Mouse (Mus musculus) spleen, adult 2 months (tissue): ENCODE results near the gene Tmem39b. TPM values are rescaled to one million over a fixed set of nuclear protein-coding genes. Genes with fewer than 3 reads are reported as not detected.

ENCODE experiments used
- DNase-seq, 2 experiments: peaks; one replicate each; pipeline versions ENCODE4 v3.0.0 to v3.0.0-alpha.2; 2012 to 2021; ENCODE audit warnings: low spot score in 2 of 2, low read depth in 1 of 2
- H3K27ac ChIP-seq: fragments of 200-500 bp; 2 replicates; pipeline ENCODE4 v1.5.1; 2012; ENCODE audit warnings: low read length, inconsistent platforms; ENCODE audit not compliant: insufficient read depth
- H3K27me3 ChIP-seq: fragments of 200-500 bp; 2 replicates; pipeline ENCODE4 v1.6.1; 2012; ENCODE audit warnings: mild to moderate bottlenecking, moderate library complexity, low read length, inconsistent platforms; ENCODE audit not compliant: control insufficient read depth, insufficient read depth
- H3K36me3 ChIP-seq: fragments of 200-500 bp; 2 replicates; pipeline ENCODE4 v1.6.1; 2012; ENCODE audit warnings: mild to moderate bottlenecking, low read length, inconsistent platforms; ENCODE audit not compliant: control insufficient read depth, insufficient read depth
- H3K4me1 ChIP-seq: fragments of 200-500 bp; 2 replicates; pipeline ENCODE4 v1.6.1; 2011; ENCODE audit warnings: inconsistent platforms; ENCODE audit not compliant: control insufficient read depth, insufficient read depth, insufficient read length
- H3K4me3 ChIP-seq: fragments of 200-500 bp; 2 replicates; pipeline ENCODE4 v1.5.1; 2011; ENCODE audit warnings: mild to moderate bottlenecking, inconsistent platforms; ENCODE audit not compliant: insufficient read depth, insufficient read length; ENCODE audit errors: extremely low read depth
- CTCF ChIP-seq: fragments of 200-500 bp; IDR thresholded peaks from 2 replicates; pipeline ENCODE4 v1.5.1; 2011; ENCODE audit warnings: mild to moderate bottlenecking, inconsistent platforms; ENCODE audit not compliant: insufficient read depth, insufficient read length, insufficient replicate concordance; ENCODE audit errors: extremely low read depth
- POLR2A ChIP-seq: fragments of 200-500 bp; IDR thresholded peaks from 2 replicates; pipeline ENCODE4 v1.6.1; 2011; ENCODE audit warnings: low read depth, low read length, inconsistent platforms
- WGBS: fragments of 180-500 bp; shearing (Covaris S2); methylation state at CpG from one replicate; pipeline ENCODE4 v1.1.7; 2018; 5-methylcytosine and 5-hydroxymethylcytosine counted together
- polyA plus RNA-seq: library from polyadenylated mRNA; depleted of rRNA; stranded (reverse); fragments of >200 nt; gene quantifications from 2 replicates; pipeline ENCODE4 v1.2.3, GENCODE M21; 2012; rRNA removed

Tmem39b gene
- polyA plus RNA-seq, 1 experiment: 28.4 TPM

DNA sequence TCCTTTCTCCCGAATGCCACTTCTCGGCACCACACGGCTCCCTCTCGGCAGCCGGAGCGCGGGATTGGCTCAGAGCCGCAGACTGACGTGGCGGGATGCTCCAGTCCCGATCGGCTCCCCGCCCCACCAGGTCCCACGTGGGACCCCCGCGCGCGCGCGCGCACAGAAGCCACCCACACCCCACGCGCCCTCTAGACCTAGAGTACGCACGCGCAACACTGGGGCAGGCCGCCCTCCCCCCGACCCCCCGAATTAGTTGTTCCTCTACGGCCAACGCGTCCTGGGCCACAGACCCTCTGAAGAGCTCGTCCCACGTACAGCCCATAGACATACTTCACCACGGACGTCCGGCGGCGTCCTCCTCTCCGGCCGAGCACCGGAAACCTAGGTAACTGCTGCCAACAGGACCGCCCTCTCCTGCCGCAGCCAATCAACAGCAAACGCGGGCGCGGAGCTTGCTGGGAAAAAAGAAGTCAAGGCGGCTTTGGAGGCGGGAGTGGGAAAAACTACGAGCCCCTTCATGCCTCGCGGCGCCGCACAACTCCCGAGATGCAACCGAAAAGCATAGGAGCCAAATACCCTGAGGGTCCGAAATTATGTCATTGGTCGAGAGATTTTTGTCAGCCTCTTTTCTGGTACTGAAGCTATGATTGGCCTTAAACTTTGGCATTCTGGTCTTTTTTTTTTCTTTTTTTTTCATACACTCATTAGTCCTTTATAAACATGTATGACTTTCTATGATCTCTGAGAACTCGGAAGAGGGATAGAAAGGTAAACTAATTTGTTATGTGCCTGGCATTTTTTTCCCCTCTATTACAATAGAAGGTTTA, 55.8 kb downstream of the Tmem39b start, which contains the start of gene Txlna:
TSS of gene Txlna (minus strand) at position 428 of the 830 bp plus-strand sequence.
- under 1% methylated on average over 60 of the region's 60 CpGs for WGBS
- Histone ChIP-seq H3K27me3 (no peaks in the 10 kb centered on the region), H3K36me3 (peaks cover 17% of the 10 kb centered on the region), H3K4me3 (peak within 1 kb of the TSS; percentile 79), H3K4me1 (peaks cover 4% of the 10 kb centered on the region; the same call in 1 of the 2 replicates), H3K27ac (peak within 1 kb of the TSS; percentile 90)
- TF ChIP-seq POLR2A (peak; percentile 80), CTCF (no peak)
- DNase-seq: peak; percentile 88 to 96

DNA sequence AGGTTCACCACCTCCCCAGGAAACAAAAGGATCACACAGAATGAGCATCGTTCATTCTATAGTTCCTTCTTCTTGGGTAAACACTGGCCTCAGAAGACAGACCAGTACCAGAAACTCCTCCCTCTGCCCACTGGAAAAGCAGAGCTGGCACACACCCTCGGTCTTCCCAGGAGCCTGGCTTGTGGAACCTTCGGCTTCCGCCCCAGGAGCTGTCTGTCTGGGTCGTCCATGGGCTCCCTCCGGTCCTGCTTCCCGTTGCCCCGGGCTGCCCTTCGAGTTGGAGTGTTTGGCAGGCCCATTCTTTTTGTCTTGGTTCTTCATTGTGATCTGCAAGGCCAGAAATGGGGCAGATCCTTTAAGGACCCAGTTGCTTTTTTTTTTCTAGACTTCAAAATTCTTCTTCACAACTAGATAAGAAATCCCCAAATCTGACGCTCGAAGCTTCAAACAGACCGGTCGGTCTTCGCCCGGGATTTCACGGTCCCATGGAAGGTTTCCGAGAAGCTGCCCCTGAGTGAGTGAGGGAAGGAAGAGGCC, 56.5 kb downstream of the Tmem39b start:
- no peak for TF ChIP-seq POLR2A
- TF ChIP-seq CTCF: no peak
- peaks cover 18% of the 10 kb centered on the region for H3K36me3 ChIP-seq
- WGBS: 3% methylated on average over 17 of the region's 17 CpGs
- H3K27ac ChIP-seq: peak overlapping the region; percentile 90
- H3K4me3 ChIP-seq: peak overlapping the region; percentile 79
- H3K27me3 ChIP-seq: no peaks in the 10 kb centered on the region
- DNase-seq: peak in 1 of 2 experiments; percentile 7
- H3K4me1 ChIP-seq: peaks cover 4% of the 10 kb centered on the region; the same call in 1 of the 2 replicates

DNA sequence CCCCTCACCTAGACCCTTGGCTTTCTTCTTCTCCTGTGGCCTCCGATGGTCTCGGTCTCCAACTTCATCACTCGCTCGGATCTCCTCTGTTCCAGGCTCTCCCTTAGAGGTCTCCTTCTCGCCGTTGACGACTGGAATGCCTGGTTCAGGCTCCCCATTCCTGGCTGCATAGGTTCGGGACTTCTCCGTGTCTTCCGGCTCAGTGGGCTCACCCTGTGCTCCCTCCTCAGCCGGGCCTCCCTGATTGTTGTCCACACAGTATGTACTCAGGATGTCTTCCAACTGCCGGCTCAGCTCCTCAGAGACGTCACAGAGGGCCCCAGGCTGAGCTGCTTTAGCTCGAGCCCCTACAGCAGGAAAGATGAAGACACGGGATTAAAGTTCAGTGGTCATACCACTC, 57.4 kb downstream of the Tmem39b start:
- DNase-seq: no peak
- WGBS: 87% methylated on average over 15 of the region's 15 CpGs
- Histone ChIP-seq H3K36me3 (peaks cover 18% of the 10 kb centered on the region), H3K27ac (no peak overlapping the region), H3K27me3 (no peaks in the 10 kb centered on the region), H3K4me1 (peaks cover 4% of the 10 kb centered on the region; the same call in 1 of the 2 replicates), H3K4me3 (no peak overlapping the region)
- no peak for TF ChIP-seq POLR2A
- TF ChIP-seq CTCF: no peak

DNA sequence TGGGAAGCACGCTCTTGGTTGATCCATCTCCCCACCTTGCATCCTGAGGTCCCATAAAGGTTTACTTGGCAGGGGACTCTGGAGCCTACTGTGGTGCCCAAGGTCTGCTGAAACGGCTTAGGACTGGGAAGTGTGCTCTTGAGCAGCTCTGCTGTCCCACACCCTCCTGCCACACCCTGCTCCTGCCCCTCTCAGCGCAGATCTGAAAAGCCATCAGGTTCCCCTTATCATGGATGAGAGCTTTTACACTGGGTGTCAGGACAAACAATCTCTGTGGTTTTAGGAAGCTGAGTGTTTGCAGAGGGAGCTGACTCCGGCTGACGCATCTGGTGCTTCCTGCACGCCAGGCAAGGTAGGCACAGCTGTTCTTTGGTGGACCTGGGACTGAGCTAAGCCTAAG, 62.8 kb downstream of the Tmem39b start:
- H3K27ac ChIP-seq: no peak overlapping the region
- TF ChIP-seq CTCF (no peak), POLR2A (no peak)
- DNase-seq: no peak
- no peaks in the 10 kb centered on the region for H3K4me1 ChIP-seq
- no peaks in the 10 kb centered on the region for H3K27me3 ChIP-seq
- H3K4me3 ChIP-seq: no peak overlapping the region
- 91% methylated on average over 6 of the region's 6 CpGs for WGBS
- H3K36me3 ChIP-seq: peaks cover 47% of the 10 kb centered on the region

DNA sequence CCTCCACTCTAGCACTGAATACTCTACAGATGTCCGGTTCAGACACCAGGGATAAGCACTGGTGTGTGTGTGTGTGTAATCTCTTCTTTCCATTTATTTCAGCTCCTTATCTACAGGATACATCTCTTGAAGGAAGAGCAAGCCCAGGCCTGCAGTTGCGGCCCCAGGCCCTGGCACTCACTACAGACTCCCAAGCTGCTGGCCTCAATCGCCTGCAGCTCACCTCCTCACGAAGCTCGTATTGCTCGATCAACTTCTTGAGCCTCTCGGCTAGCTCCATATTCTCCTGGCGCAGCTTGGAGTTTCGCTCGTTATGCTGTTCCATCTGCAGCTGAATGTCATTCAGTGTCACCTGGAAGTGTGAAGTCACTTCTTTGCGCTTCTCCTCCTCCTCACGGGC, 64.8 kb downstream of the Tmem39b start:
- Histone ChIP-seq H3K36me3 (peaks cover 48% of the 10 kb centered on the region), H3K4me1 (no peaks in the 10 kb centered on the region), H3K4me3 (no peak overlapping the region), H3K27ac (no peak overlapping the region), H3K27me3 (no peaks in the 10 kb centered on the region)
- TF ChIP-seq POLR2A (no peak), CTCF (no peak)
- DNase-seq: no peak
- WGBS: 91% methylated on average over 12 of the region's 12 CpGs

DNA sequence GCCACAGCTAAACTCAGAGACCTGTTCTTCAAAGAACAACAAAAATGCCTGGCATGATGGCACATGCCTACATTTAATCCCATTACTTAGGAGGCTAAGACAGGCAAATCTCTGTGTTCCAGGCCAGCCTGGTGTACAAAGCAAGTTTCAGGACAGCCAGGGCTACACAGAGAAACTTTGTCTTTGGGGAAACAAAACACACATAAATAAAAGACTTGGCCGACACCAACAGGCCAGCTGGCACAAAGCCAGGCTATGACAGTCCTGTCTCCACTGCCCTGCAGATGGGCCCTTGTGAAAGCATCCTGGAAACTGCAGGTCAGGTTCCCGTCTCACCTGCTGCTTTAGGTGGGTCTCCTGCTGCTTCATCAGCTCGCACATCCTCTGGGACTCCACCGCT, 65.7 kb downstream of the Tmem39b start:
- TF ChIP-seq CTCF (no peak), POLR2A (no peak)
- no peak overlapping the region for H3K27ac ChIP-seq
- peaks cover 43% of the 10 kb centered on the region for H3K36me3 ChIP-seq
- no peaks in the 10 kb centered on the region for H3K27me3 ChIP-seq
- WGBS: 87% methylated on average over 4 of the region's 4 CpGs
- DNase-seq: no peak
- H3K4me1 ChIP-seq: no peaks in the 10 kb centered on the region
- H3K4me3 ChIP-seq: no peak overlapping the region

Other genes with a start within 250 kb of the Tmem39b start
- gene Bsdc1, start 235.3 kb downstream of the Tmem39b start, polyA plus RNA-seq: 20.3 and 31.5 TPM in 2 replicates
- 0.11 TPM in 1 of 2 replicates, not detected in the other for gene Tssk3, start 205.8 kb downstream of the Tmem39b start, polyA plus RNA-seq
- gene Fam229a, start 205.6 kb downstream of the Tmem39b start, polyA plus RNA-seq: 0.20 and 0.70 TPM in 2 replicates
- 44.0 and 55.7 TPM in 2 replicates for gene Marcksl1, start 183.3 kb downstream of the Tmem39b start, polyA plus RNA-seq
- gene Hdac1, start 154.1 kb downstream of the Tmem39b start, polyA plus RNA-seq: 55.1 and 69.0 TPM in 2 replicates
- gene Lck, start 123.2 kb downstream of the Tmem39b start, polyA plus RNA-seq: 109 and 117 TPM in 2 replicates
- 10.9 and 17.2 TPM in 2 replicates for gene Fam167b, start 118.3 kb downstream of the Tmem39b start, polyA plus RNA-seq
- 185 and 203 TPM in 2 replicates for gene Eif3i, start 96.2 kb downstream of the Tmem39b start, polyA plus RNA-seq
- gene Tmem234, start 96.2 kb downstream of the Tmem39b start, polyA plus RNA-seq: 119 and 129 TPM in 2 replicates
- 1.4 and 2.8 TPM in 2 replicates for gene Dcdc2b, start 82.6 kb downstream of the Tmem39b start, polyA plus RNA-seq
- gene Iqcc, start 77.7 kb downstream of the Tmem39b start, polyA plus RNA-seq: 28.3 and 31.3 TPM in 2 replicates
- 16.3 and 19.7 TPM in 2 replicates for gene Ccdc28b, start 72.9 kb downstream of the Tmem39b start, polyA plus RNA-seq
- gene Txlna, start 55.8 kb downstream of the Tmem39b start, polyA plus RNA-seq: 20.1 and 25.1 TPM in 2 replicates
- gene Kpna6, start 24.1 kb downstream of the Tmem39b start, polyA plus RNA-seq: 11.9 and 13.2 TPM in 2 replicates
- 40.9 and 61.5 TPM in 2 replicates for gene Khdrbs1, start 45.5 kb upstream of the Tmem39b start, polyA plus RNA-seq
- 47.6 and 51.1 TPM in 2 replicates for gene Ptp4a2, start 114.4 kb upstream of the Tmem39b start, polyA plus RNA-seq
- 0.07 and 0.11 TPM in 2 replicates for gene Spocd1, start 232.4 kb upstream of the Tmem39b start, polyA plus RNA-seq